Mouse (Mus musculus): ENCODE measurements at regions not wholly inside any gene's neighbourhood (a gene's known extent, or its start where the extent isn't known, plus 50 kb on each side); places are given as distances from the start of the nearest gene placed in this dataset.
A peak's percentile ranks its signal among the peaks of the same experiment; 100 is the strongest.

DNA sequence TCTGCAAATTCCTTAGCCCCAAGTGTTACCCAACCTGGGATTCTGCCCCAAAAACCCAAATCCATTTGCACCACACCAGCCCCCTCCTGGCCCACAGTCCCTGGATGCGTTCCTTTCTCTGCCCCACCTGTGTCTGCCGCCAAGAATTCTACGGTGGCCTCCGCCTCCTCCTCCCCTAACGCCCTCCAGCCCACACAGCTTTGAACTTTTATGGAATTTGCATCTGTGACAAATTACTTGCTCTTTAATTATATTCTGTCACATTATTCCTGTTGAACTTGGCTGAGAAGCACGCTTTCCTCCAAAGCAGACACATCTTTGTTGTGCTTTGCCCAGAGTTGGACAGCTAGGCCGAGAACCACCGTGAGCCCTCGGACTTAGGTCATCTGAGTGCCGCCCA lies 131.8 kb upstream of the Cops8 start:
- DNase-seq: peak in 1 of 2 experiments; percentile 25

- DNase-seq: no peak
Observed at GRCm38 (mm10) chr1:90471806-90472205, 131.0 kb upstream of the Cops8 start.

DNA sequence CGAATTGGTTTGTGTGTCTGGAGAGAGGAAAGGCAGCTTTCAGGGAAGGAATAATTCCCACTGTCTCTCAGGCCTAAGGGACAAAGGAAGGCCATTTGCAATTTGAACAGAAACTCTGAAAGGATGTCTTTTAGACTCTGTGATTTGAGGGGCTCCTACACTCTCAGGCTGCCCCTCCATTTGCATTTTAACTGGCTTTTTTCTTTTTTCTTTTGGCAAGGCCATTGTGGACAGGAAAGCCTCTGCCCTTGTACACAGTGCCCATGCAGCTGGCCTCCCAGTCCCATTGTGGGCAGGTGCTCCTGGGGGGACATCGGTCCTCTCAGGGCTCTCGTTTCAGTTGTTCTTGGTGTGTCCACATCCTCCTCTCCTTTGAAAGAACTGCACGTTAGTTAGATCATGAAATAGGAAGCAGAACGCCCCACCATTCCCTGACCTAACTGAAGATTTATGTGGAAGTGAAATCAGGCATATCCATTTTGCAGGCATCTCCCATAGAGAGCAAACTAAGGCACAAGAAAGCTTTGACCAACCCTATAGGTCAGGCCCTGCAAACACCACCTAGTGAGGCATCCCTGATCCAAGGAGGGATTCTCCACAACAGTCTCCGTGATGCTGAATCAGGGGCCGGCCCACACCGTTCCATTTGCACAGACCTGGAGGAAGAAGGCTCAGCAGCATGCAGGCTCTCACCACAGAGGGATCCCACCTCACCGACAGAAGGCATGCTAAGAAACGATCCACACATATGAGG lies 127.5 kb upstream of the Cops8 start:
- no peak for DNase-seq

DNA sequence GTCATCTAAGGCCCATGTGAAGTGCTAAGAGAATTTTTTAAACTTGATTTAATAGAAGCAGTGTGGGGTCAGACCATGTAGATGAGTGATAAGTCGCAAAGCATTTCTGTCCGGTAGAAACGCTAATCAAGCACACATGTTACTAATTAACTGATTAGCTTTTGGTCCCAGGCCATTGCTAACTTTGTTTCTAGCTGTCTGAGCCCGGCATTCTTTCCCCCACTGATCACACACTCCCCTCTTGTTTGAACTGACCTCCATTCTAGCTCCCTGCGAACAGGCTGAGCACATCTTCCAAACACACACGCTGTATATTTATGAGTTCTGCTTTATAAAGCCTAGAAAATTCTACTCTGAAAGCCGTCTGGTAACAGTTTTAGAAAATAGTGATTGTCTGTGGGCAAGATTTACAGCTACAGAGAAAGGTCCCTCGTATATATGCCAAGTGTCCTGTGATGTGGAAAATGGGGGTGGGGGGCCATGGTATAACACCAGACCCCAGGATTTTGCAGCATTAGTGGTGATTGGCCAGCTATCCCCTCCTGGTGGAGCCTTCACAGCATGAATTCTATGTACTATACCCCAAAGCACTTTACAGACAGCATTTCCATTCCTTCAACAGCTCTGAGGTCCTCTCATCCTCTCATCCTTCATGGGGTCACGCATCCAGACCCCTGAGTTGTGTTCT lies 126.1 kb upstream of the Cops8 start:
- DNase-seq: no peak

GRCm38 (mm10) chr1:90478839-90479238 lies 123.9 kb upstream of the Cops8 start:
- DNase-seq: no peak

DNA sequence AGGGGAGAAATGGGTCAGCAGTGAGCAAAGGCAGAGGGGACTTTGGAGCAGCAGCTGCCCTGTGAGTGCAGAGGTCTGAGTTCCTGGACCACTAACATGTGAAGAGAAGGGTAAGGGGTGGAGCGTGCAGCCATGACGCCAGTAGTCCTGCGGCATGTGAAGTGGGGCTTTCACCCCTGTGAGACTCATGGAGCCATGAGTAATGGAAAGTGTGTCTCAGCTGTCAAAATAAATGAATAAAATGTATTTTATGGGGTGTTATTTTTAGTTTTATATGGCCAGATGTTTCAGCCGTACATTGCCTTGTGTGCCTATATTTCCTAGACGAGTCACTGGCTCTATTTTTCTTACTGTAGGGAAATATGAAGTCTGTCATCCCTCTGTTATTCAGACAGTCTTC lies 121.5 kb upstream of the Cops8 start:
- DNase-seq: no peak

DNA sequence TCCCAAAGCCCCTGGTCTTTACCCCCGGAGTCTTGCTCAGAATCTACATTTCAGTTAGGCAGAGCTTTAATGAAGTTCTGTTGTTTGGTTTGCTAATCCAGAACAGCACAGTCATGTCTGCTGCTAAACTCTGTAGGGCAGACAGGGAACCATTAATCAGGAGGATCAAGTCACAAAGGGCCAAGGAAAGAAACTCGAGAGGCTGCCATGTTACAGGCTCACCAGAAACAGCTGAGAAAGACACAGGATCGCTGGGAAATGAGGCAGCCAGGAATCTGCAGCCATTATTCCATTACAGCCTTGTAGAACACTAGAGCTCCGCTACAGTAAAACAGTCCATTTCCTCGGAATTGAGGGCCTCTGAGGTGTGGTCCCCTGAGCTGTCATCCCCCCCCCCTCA lies 121.1 kb upstream of the Cops8 start:
- DNase-seq: no peak

DNA sequence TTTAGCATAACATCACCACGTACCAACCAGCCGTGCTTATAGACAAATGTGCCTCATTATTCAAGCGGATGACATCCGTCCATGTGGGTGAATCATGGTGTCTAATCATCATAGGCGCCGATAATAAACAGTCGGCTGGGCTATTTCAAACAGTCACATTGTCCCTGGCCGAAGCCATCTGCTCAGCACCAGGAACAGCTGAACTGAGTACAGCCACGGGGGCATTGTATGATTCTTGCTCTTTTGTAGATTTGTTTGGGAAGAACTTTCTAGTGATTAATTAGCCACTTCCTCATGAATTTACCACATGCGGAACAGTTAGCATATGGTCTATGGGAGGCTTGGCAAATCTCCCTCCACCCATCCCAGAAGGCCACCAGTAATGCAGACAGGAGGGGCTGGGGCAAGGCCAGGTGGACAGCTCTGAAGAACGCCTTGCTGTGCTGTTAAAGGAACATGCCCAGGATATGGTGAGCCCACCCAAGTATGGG lies 116.4 kb upstream of the Cops8 start:
- no peak for DNase-seq

DNA sequence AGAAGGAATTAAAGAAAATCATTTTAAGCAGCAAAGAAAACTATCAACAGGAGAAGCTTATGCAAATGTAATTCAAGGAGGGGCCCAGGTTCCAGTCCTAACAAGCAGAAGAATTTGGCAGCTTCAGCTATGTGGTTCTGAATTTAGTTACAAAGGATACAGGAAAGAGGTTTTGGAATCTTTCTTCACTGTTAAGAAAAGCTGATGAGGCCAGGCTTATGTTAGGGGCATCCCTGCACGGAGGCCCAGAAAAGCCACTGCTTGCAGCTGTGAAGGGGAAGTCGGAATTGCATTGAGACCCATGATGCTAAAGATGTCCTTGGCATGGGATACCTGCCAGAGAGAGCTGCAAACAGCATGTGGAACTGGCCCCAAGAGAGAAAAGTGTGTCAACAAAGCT lies 114.9 kb upstream of the Cops8 start:
- DNase-seq: no peak

- no peak for DNase-seq
Observed at GRCm38 (mm10) chr1:90488991-90489390, 113.8 kb upstream of the Cops8 start.

DNA sequence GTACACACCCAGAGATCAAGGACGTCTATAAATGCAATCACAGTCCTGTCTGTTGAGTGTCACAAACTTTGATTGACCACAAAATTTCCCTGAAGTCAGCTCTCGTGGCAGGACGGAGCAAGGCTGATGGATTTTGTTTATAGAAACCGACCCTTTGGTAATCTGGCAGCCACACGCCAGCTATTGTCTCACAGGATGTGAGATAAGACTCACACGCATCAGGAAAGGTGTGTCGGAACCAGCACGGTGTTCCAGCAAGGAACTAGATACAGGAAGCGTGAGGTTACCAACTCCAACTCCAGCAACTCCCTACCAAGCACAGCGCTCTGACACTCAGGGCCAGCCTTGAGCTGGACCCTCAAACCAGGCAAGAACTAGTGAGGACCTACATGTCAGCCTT lies 112.4 kb upstream of the Cops8 start:
- peak; percentile 61 to 75 for DNase-seq

DNA sequence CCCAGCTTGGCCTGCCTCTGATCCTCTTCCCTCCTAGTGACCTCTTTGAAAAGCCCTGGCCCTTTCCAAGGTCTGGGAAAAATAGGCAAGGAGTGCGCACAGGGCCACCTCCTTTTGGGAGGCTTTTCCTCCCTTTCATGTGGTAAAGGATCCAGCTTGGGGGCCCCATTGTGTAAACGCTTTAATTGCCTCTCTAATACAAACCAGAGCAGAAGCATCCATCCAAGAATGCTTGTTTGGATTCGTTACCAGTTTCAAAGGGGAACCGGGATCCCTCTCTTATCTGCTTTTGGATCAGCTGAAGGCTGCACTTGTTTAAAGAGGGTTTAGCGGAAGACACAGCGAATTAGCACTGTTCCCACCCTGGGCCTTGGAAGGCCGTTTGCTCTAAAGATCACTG lies 109.3 kb upstream of the Cops8 start:
- DNase-seq: peak in 1 of 2 experiments; percentile 14

- no peak for DNase-seq
Observed at GRCm38 (mm10) chr1:90495174-90495573, 107.6 kb upstream of the Cops8 start.

- DNase-seq: peak; percentile 80 to 86
Observed at GRCm38 (mm10) chr1:90497568-90497967, 105.2 kb upstream of the Cops8 start.

GRCm38 (mm10) chr1:90501373-90501772 lies 101.4 kb upstream of the Cops8 start:
- DNase-seq: no peak

GRCm38 (mm10) chr1:90502371-90502770 lies 100.4 kb upstream of the Cops8 start:
- no peak for DNase-seq

DNA sequence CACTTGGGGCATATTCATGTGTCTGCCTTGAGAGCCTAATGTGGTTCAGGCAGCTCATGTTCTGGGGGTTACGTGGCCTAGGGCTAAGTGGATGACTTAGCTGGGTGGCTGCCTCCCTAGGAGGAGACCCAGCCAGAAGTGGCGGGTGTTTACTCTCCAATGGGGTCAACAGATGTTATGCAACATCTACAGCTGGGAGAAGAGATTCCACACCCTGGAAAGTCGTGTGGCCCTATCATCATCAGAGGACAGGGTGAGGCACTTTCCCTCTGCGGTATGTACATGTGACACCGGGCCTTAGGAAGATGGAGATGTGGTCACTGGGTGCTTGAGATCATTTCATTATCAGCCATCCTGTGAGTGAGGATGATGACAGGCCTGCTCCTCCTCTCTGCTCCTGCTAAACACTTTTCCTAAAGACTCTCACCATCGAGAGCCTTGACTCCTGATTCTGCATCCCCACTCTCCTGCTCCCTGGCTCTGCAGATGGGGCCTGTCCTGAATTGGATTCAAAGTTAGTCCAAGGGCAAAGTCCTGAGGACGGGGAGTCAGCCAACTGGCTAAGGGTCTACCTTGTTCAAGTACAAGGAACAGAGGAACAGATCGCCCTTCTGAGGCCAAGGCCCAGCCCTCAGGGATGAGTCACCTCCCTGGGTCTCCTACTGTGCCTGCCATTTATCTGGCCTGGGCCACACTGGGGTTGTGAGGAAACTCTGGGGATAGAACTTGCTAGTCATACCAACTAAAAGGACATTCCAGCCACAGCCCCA lies 99.8 kb upstream of the Cops8 start:
- peak; percentile 18 to 43 for DNase-seq

- DNase-seq: no peak
Observed at GRCm38 (mm10) chr1:90504583-90505080, 98.1 kb upstream of the Cops8 start.

DNA sequence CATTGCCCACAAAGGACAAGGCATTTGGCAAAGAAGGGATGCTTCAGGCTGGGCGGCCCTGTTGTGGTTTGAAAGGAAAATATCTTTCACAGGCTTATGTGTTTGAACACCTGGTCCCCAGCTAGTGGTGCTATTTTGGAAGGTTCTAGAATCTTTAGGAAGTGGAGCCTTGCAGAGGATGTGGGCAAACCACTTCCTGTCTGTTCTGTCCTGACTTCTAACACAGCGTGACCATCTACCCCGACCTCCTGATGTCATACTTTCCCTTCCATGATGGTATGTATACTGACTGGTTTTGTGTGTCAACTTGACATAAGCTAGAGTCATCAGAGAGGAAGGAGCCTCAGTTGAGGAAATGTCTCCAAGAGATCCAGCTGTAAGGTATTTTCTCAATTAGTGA lies 97.2 kb upstream of the Cops8 start:
- no peak for DNase-seq

DNA sequence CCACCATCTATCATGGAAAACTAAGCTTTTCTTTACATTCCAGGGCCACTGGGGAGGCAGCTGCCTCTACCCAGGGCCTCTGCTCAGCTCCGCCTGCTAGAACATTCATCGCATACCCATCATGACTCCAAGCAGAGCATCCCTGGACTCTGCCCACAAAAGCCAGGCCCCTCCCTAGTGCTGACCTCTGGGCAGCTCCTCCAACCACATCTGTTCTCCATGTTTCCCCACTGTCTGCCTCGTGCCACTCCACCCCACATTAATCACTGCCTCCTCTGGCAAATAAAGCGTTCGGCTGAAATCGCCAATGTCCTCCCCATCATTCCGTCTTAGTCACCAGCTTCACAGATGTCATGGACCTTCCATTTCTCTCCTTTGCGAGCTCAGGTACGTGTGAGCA lies 96.2 kb upstream of the Cops8 start:
- DNase-seq: peak; percentile 15 to 21

GRCm38 (mm10) chr1:90509371-90509770 lies 93.4 kb upstream of the Cops8 start:
- no peak for DNase-seq

DNA sequence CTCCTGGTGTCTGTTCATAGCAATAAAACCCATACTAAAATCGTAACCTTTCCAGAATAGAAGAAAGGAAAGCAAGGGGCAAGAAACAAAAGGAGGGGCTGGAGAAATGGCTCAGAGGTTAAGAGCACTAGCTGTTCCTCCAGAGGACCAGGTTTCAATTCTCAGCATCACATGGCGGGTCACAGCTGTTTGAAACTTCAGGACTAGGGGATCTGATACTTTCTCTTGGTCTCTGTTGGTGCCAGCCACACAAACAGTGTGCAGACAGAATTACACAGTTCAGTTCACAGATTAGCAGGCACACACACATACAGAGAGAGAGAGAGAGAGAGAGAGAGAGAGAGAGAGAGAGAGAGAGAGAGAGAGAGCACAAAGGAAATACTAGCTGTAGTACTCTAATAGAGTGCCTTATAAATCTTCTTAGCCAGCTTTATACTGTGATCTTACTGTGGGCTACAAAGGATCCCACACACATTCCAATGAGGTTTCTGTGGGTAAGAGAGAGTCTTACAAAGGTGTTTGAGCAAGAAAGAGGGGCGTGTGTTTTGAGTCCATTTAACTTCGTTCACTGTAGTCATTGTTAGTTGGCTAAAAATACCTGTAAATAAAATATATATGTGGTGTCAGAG lies 89.2 kb upstream of the Cops8 start:
- DNase-seq: no peak

DNA sequence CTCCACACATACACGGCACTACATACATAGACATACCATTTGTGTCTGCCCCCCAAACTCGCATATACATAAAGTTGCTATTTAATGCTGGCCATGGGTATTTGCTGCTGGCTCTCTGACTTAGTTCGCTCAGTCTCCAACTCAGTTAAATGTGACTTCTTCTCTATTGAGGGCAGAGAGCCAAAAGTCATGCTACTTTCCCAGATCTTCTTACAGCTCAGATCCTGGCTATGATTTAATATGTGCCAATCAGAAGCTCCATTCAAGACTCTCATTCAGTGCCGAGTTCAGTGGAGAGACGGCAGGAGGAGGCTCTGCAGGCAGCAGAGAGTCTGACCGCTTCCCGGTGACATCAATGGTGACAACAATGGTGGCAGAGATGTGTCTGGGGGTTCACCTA lies 88.6 kb upstream of the Cops8 start:
- DNase-seq: no peak

Data from lung, adult 18-20 months (tissue).